In genomic region chr10:117983271-117983670, GRCm38 (mm10) we compare ENCODE assay signal across 10 mouse cellular contexts.
DNase-seq lines count a peak whose midpoint lies in the region; ATAC-seq lines count a peak whose summit lies in the region.
"Had no signal": no experiment of that assay in that cellular context is flagged by ENCODE, and none has a peak within 500 bp of the region (broad histone marks: within the 10 kb centered on the region; RNA-seq: fewer than 3 reads in every experiment).

No protein-coding gene starts in this region.

- 0 out of 2 replicates have a peak overlapping the region, but pooled peaks have one; percentile 27 for H3K27ac ChIP-seq in hindbrain, embryonic 14.5 days
- H3K27ac ChIP-seq in hindbrain, embryonic 10.5 days = no peak overlapping the region
- H3K27ac ChIP-seq in lung, embryonic 16.5 days (ENCODE audit: low read length) = peak overlapping the region; percentile 81

- 81% methylated on average over 8 of the region's 8 CpGs for WGBS in hindbrain, embryonic 14.5 days
- 83% methylated on average over 8 of the region's 8 CpGs for WGBS in hindbrain, embryonic 10.5 days
- WGBS in lung, embryonic 16.5 days = 65% methylated on average over 8 of the region's 8 CpGs

- no peaks in the 10 kb centered on the region for H3K36me3 ChIP-seq in hindbrain, embryonic 14.5 days (replicated peaks; ENCODE audit: control insufficient read depth, insufficient read depth)
- H3K36me3 ChIP-seq in hindbrain, embryonic 10.5 days = no peaks in the 10 kb centered on the region
- no peaks in the 10 kb centered on the region for H3K36me3 ChIP-seq in lung, embryonic 16.5 days (ENCODE audit: control insufficient read depth, insufficient read depth, low read length)

- H3K4me1 ChIP-seq in hindbrain, embryonic 14.5 days (replicated peaks; ENCODE audit: control insufficient read depth, insufficient read depth, low read length) = 0 out of 2 replicates have a peak, but pooled peaks cover 7% of the 10 kb centered on the region
- H3K4me1 ChIP-seq in hindbrain, embryonic 10.5 days (replicated peaks) = no peaks in the 10 kb centered on the region
- H3K4me1 ChIP-seq in lung, embryonic 16.5 days (replicated peaks; ENCODE audit: control insufficient read depth, insufficient read depth, low read length) = peaks cover 11% of the 10 kb centered on the region; the same call in 1 of the 2 replicates

- H3K9me3 ChIP-seq in hindbrain, embryonic 14.5 days (ENCODE audit: control insufficient read depth, low read length) = no peaks in the 10 kb centered on the region
- 0 out of 2 replicates have a peak, but pooled peaks cover 5% of the 10 kb centered on the region for H3K9me3 ChIP-seq in hindbrain, embryonic 10.5 days
- H3K9me3 ChIP-seq in lung, embryonic 16.5 days (ENCODE audit: control insufficient read depth, low read length) = no peaks in the 10 kb centered on the region

- ATAC-seq in hindbrain, embryonic 14.5 days (ENCODE audit: low FRiP score) = no peak
- ATAC-seq in activated CD4-positive, CD25-positive, alpha-beta regulatory T cell, adult 4 months = peak; percentile 41
- ATAC-seq in lung, embryonic 16.5 days (ENCODE audit: low read depth) = 0 out of 2 replicates have a peak, but pooled peaks have one; percentile 26

- H3K4me3 ChIP-seq in hindbrain, embryonic 14.5 days (replicated peaks; ENCODE audit: low read length) = no peak overlapping the region
- no peak overlapping the region for H3K4me3 ChIP-seq in hindbrain, embryonic 10.5 days
- H3K4me3 ChIP-seq in lung, embryonic 16.5 days (ENCODE audit: low read length) = no peak overlapping the region

- H3K27me3 ChIP-seq in hindbrain, embryonic 14.5 days (ENCODE audit: control insufficient read depth, insufficient read depth, low read length) = no peaks in the 10 kb centered on the region
- H3K27me3 ChIP-seq in hindbrain, embryonic 10.5 days (ENCODE audit: insufficient read depth, poor library complexity, severe bottlenecking) = no peaks in the 10 kb centered on the region
- no peaks in the 10 kb centered on the region for H3K27me3 ChIP-seq in lung, embryonic 16.5 days (ENCODE audit: control insufficient read depth, insufficient read depth, low read depth, low read length)

- no peak overlapping the region for H3K9ac ChIP-seq in hindbrain, embryonic 14.5 days
- no peak overlapping the region for H3K9ac ChIP-seq in lung, embryonic 16.5 days (ENCODE audit: low read length)

- H3K4me2 ChIP-seq in hindbrain, embryonic 14.5 days (replicated peaks) = no peak overlapping the region
- no peak overlapping the region for H3K4me2 ChIP-seq in lung, embryonic 16.5 days (ENCODE audit: low read depth, low read length)

- no peak for DNase-seq in hindbrain, embryonic 14.5 days (ENCODE audit: low spot score)
- no peak for DNase-seq in hindbrain, embryonic 10.5 days (ENCODE audit: low spot score)
- DNase-seq in 416B (ENCODE audit: low read depth) = peak; percentile 64
- no peak for DNase-seq in right cerebral cortex, adult 18-20 months
- no peak for DNase-seq in frontal cortex, postnatal 14 days (ENCODE audit: low spot score in 2 of 2)
- no peak for DNase-seq in layer of hippocampus, adult 11-12 months (ENCODE audit: low spot score)
- DNase-seq: adrenal gland, postnatal 25 days; cerebellum, postnatal 36 days had no signal
